Mouse (Mus musculus) kidney, postnatal 10 days (tissue): ENCODE data around the gene Mynn.

ENCODE experiments used
- DNase-seq: peaks from one replicate; pipeline ENCODE4 v3.0.0; 2021; ENCODE audit warnings: mixed read lengths

Mynn gene

GRCm38 (mm10) chr3:30646761-30647160 lies 44.9 kb downstream of the Mynn start:
- DNase-seq, result no peak

GRCm38 (mm10) chr3:30647440-30648090 lies 45.7 kb downstream of the Mynn start, which contains the start of gene Lrrc34:
Gene Lrrc34 (minus strand): TSS chr3:30647869.
- DNase-seq, result peak; percentile 81

GRCm38 (mm10) chr3:30648466-30648865 lies 46.6 kb downstream of the Mynn start:
- no peak for DNase-seq

- peak; percentile 64 for DNase-seq
Observed at GRCm38 (mm10) chr3:30650062-30650841, 48.4 kb downstream of the Mynn start.

- no peak for DNase-seq
Observed at GRCm38 (mm10) chr3:30655937-30656336, 54.1 kb downstream of the Mynn start.

GRCm38 (mm10) chr3:30658486-30658885 lies 56.6 kb downstream of the Mynn start:
- no peak for DNase-seq
